Comparison of ENCODE assay signal across 9 mouse cellular contexts in the genomic region with DNA sequence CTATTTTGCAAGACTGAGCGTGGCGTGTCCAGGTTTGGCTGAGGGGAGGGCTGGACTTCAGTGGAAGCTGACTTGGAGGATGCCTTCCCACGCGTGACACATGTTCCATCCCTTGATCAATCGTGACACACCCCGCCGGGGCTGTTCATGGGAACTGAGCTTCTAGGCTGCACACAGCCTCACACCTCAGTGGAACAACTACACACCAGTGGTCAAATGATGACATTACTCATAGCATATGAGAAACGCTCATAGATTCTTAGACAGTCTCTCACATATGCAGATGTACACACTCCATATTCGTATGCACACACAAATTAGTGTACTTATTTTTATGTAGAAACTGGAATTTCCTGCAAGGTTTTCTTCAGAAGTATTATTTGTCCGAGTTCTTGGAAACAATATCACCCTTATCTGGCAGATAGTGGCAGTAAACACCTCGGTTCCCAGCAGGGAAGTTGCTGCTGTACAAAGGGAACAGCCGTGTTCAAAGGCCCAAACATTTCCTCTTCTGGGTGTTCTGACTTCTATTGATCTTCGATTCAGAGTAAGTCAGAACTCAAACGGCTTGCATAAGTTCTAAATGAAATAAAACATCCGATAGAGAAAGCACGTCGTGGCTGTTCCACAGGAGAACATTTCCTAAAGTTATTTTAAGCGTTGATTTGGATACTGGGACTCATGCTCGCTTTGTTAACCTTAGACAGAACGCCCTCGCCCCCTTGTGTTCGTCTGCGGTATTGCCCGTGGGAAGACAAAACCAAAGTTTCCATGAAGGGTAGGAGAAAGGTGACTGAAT.
A peak's percentile ranks its signal among the peaks of the same experiment; 100 is the strongest.
DNase-seq lines count a peak whose midpoint lies in the region; ATAC-seq and TF ChIP-seq lines count a peak whose summit lies in the region.
"Had no signal": no experiment of that assay in that cellular context is flagged by ENCODE, and none has a peak within 500 bp of the region (broad histone marks: within the 10 kb centered on the region; RNA-seq: fewer than 3 reads in every experiment).

No protein-coding gene starts in this region.

- no peaks in the 10 kb centered on the region for H3K9me3 ChIP-seq in forebrain, embryonic 10.5 days
- H3K9me3 ChIP-seq in heart, embryonic 13.5 days: no peaks in the 10 kb centered on the region
- no peaks in the 10 kb centered on the region for H3K9me3 ChIP-seq in kidney, embryonic 16.5 days (ENCODE audit: low read length)
- H3K9me3 ChIP-seq in liver, embryonic 11.5 days (ENCODE audit: control insufficient read depth, low read length): no peaks in the 10 kb centered on the region
- no peaks in the 10 kb centered on the region for H3K9me3 ChIP-seq in neural tube, embryonic 12.5 days
- H3K9me3 ChIP-seq in stomach, postnatal 0 days (ENCODE audit: control insufficient read depth, low read length): no peaks in the 10 kb centered on the region

- peak; percentile 65 for DNase-seq in CD4-positive, CD25-positive, alpha-beta regulatory T cell, adult 2 months (ENCODE audit: low read depth, low spot score)
- peak; percentile 52 for DNase-seq in brain, embryonic 18.5 days (ENCODE audit: low read depth, low spot score)
- DNase-seq in forebrain, embryonic 10.5 days (ENCODE audit: extremely low spot score, low spot score): peak; percentile 81
- peak; percentile 64 for DNase-seq in liver, embryonic 11.5 days (ENCODE audit: low spot score)
- peak; percentile 84 for DNase-seq in stomach, postnatal 0 days (ENCODE audit: low spot score)

- H3K27me3 ChIP-seq in forebrain, embryonic 10.5 days (ENCODE audit: poor library complexity, severe bottlenecking): no peaks in the 10 kb centered on the region
- peaks cover 11% of the 10 kb centered on the region; the same call in 1 of the 2 replicates for H3K27me3 ChIP-seq in heart, embryonic 13.5 days (replicated peaks)
- no peaks in the 10 kb centered on the region for H3K27me3 ChIP-seq in kidney, embryonic 16.5 days (ENCODE audit: insufficient read depth, low read length)
- H3K27me3 ChIP-seq in liver, embryonic 11.5 days (replicated peaks; ENCODE audit: control insufficient read depth, insufficient read depth, low read length): no peaks in the 10 kb centered on the region
- H3K27me3 ChIP-seq in neural tube, embryonic 12.5 days (replicated peaks): no peaks in the 10 kb centered on the region
- H3K27me3 ChIP-seq in stomach, postnatal 0 days (ENCODE audit: control insufficient read depth, insufficient read depth, low read length): no peaks in the 10 kb centered on the region

- 41% methylated on average over 24 of the region's 24 CpGs for WGBS in forebrain, embryonic 10.5 days
- 35% methylated on average over 24 of the region's 24 CpGs for WGBS in heart, embryonic 13.5 days
- 31% methylated on average over 24 of the region's 24 CpGs for WGBS in kidney, embryonic 16.5 days
- 36% methylated on average over 24 of the region's 24 CpGs for WGBS in liver, embryonic 11.5 days
- WGBS in neural tube, embryonic 12.5 days: 34% methylated on average over 24 of the region's 24 CpGs
- WGBS in stomach, postnatal 0 days: 34% methylated on average over 24 of the region's 24 CpGs

- TF ChIP-seq EP300 in stomach, postnatal 0 days (optimal IDR thresholded peaks at IDR 0.05): no peak

- H3K36me3 ChIP-seq in forebrain, embryonic 10.5 days (replicated peaks): no peaks in the 10 kb centered on the region
- H3K36me3 ChIP-seq in heart, embryonic 13.5 days: no peaks in the 10 kb centered on the region
- H3K36me3 ChIP-seq in kidney, embryonic 16.5 days (ENCODE audit: insufficient read depth, low read length): no peaks in the 10 kb centered on the region
- no peaks in the 10 kb centered on the region for H3K36me3 ChIP-seq in liver, embryonic 11.5 days (ENCODE audit: control insufficient read depth, insufficient read depth, low read length)
- H3K36me3 ChIP-seq in neural tube, embryonic 12.5 days: no peaks in the 10 kb centered on the region
- H3K36me3 ChIP-seq in stomach, postnatal 0 days (ENCODE audit: control insufficient read depth, insufficient read depth, low read length): no peaks in the 10 kb centered on the region

- no peak overlapping the region for H3K4me3 ChIP-seq in forebrain, embryonic 10.5 days
- H3K4me3 ChIP-seq in heart, embryonic 13.5 days: peak overlapping the region; percentile 24; the same call in 1 of the 2 replicates
- no peak overlapping the region for H3K4me3 ChIP-seq in kidney, embryonic 16.5 days (ENCODE audit: low read length)
- no peak overlapping the region for H3K4me3 ChIP-seq in liver, embryonic 11.5 days (ENCODE audit: low read depth, low read length)
- no peak overlapping the region for H3K4me3 ChIP-seq in neural tube, embryonic 12.5 days
- no peak overlapping the region for H3K4me3 ChIP-seq in stomach, postnatal 0 days (ENCODE audit: low read depth, low read length)
- H3K4me3 ChIP-seq: erythroblast, embryonic 14.5 days had no signal

- ATAC-seq in heart, embryonic 13.5 days (ENCODE audit: extremely low read depth, insufficient number of reproducible peaks, low FRiP score, low TSS enrichment): no peak
- peak; percentile 42; the same call in 1 of the 2 replicates for ATAC-seq in kidney, embryonic 16.5 days (ENCODE audit: low FRiP score, low TSS enrichment)
- ATAC-seq in liver, embryonic 11.5 days (replicated peaks; ENCODE audit: low FRiP score): no peak
- ATAC-seq in neural tube, embryonic 12.5 days (ENCODE audit: low FRiP score, low read depth): peak; percentile 64
- ATAC-seq in stomach, postnatal 0 days (ENCODE audit: low FRiP score, low TSS enrichment): peak; percentile 68

- H3K4me2 ChIP-seq in heart, embryonic 13.5 days: peak overlapping the region; percentile 58
- peak overlapping the region; percentile 20; the same call in 1 of the 2 replicates for H3K4me2 ChIP-seq in kidney, embryonic 16.5 days (replicated peaks; ENCODE audit: low read depth, low read length)
- no peak overlapping the region for H3K4me2 ChIP-seq in liver, embryonic 11.5 days
- H3K4me2 ChIP-seq in neural tube, embryonic 12.5 days (replicated peaks): 0 out of 2 replicates have a peak overlapping the region, but pooled peaks have one; percentile 5
- H3K4me2 ChIP-seq in stomach, postnatal 0 days (replicated peaks; ENCODE audit: low read depth): peak overlapping the region; percentile 21; the same call in 1 of the 2 replicates

- peak; percentile 98 for TF ChIP-seq CTCF in stomach, postnatal 0 days (IDR thresholded peaks at IDR 0.05; ENCODE audit: low read depth)

- H3K9ac ChIP-seq in heart, embryonic 13.5 days: peak overlapping the region; percentile 59; the same call in 1 of the 2 replicates
- peak overlapping the region; percentile 60 for H3K9ac ChIP-seq in kidney, embryonic 16.5 days (replicated peaks; ENCODE audit: low read length)
- H3K9ac ChIP-seq in liver, embryonic 11.5 days (ENCODE audit: low read depth, low read length): no peak overlapping the region
- H3K9ac ChIP-seq in neural tube, embryonic 12.5 days: no peak overlapping the region
- H3K9ac ChIP-seq in stomach, postnatal 0 days (ENCODE audit: low read length): no peak overlapping the region

- no peaks in the 10 kb centered on the region for H3K4me1 ChIP-seq in forebrain, embryonic 10.5 days
- no peaks in the 10 kb centered on the region for H3K4me1 ChIP-seq in heart, embryonic 13.5 days
- peaks cover 4% of the 10 kb centered on the region; the same call in 1 of the 2 replicates for H3K4me1 ChIP-seq in kidney, embryonic 16.5 days (ENCODE audit: insufficient read depth, low read length)
- H3K4me1 ChIP-seq in liver, embryonic 11.5 days (replicated peaks; ENCODE audit: control insufficient read depth, insufficient read depth, low read length): no peaks in the 10 kb centered on the region
- H3K4me1 ChIP-seq in neural tube, embryonic 12.5 days: no peaks in the 10 kb centered on the region
- H3K4me1 ChIP-seq in stomach, postnatal 0 days (replicated peaks; ENCODE audit: control insufficient read depth, insufficient read depth): no peaks in the 10 kb centered on the region

- peak overlapping the region; percentile 60; the same call in 1 of the 2 replicates for H3K27ac ChIP-seq in forebrain, embryonic 10.5 days
- H3K27ac ChIP-seq in heart, embryonic 13.5 days (replicated peaks): no peak overlapping the region
- H3K27ac ChIP-seq in kidney, embryonic 16.5 days (ENCODE audit: low read length): peak overlapping the region; percentile 81
- H3K27ac ChIP-seq in liver, embryonic 11.5 days (ENCODE audit: low read depth, low read length): no peak overlapping the region
- H3K27ac ChIP-seq in neural tube, embryonic 12.5 days: no peak overlapping the region
- no peak overlapping the region for H3K27ac ChIP-seq in stomach, postnatal 0 days (replicated peaks)

Comparison
In these comparisons a context has a peak if more than half of its experiments do, and no peak if none do; other contexts are left out.
1. H3K27ac ChIP-seq: peak in forebrain, embryonic 10.5 days (single experiment) and kidney, embryonic 16.5 days (single experiment); none in heart, embryonic 13.5 days (single experiment), liver, embryonic 11.5 days (single experiment), neural tube, embryonic 12.5 days (single experiment) and stomach, postnatal 0 days (single experiment).
2. ATAC-seq: peak in kidney, embryonic 16.5 days (single experiment), neural tube, embryonic 12.5 days (single experiment) and stomach, postnatal 0 days (single experiment); none in heart, embryonic 13.5 days (single experiment) and liver, embryonic 11.5 days (single experiment).
3. H3K9ac ChIP-seq: peak in heart, embryonic 13.5 days (single experiment) and kidney, embryonic 16.5 days (single experiment); none in liver, embryonic 11.5 days (single experiment), neural tube, embryonic 12.5 days (single experiment) and stomach, postnatal 0 days (single experiment).
4. Peak in every context shown above with its lines, with median percentiles within 50 percentile points of each other: DNase-seq.